Mouse (Mus musculus): ENCODE data around the gene Krt75. TPM values are rescaled to one million over a fixed set of nuclear protein-coding genes. Genes with fewer than 3 reads are reported as not detected.

Krt75 gene
- polyA plus RNA-seq (2015; fragmentation: Nextera tagmentation; extraction: Ambion mirVana) = 0.31 and 0.52 TPM in 2 replicates

- peaks cover 12% of the 10 kb centered on the region for H3K4me1 ChIP-seq
- H3K4me3 ChIP-seq = no peak within 1 kb of the TSS
- H3K27ac ChIP-seq = no peak within 1 kb of the TSS
- no peak within 1 kb of the TSS for H3K9ac ChIP-seq
- no peaks in the 10 kb centered on the region for H3K9me3 ChIP-seq
- 48% methylated on average over 15 of the region's 15 CpGs for WGBS
- H3K4me2 ChIP-seq (replicated peaks) = peak within 1 kb of the TSS; percentile 12; the same call in 1 of the 2 replicates
- no peaks in the 10 kb centered on the region for H3K36me3 ChIP-seq
- 0 out of 2 replicates have a peak, but pooled peaks cover under 1% of the 10 kb centered on the region for H3K27me3 ChIP-seq
- no peak for ATAC-seq (ENCODE audit: low FRiP score, low read depth)
Observed at GRCm38 (mm10) chr15:101573796-101574345, at the start of gene Krt75. TSS of gene Krt75 (minus strand) at chr15:101573904.

- no peak overlapping the region for H3K4me2 ChIP-seq (replicated peaks)
- H3K9me3 ChIP-seq = no peaks in the 10 kb centered on the region; the same call in 1 of the 2 replicates
- no peaks in the 10 kb centered on the region for H3K27me3 ChIP-seq
- WGBS = 72% methylated on average over 6 of the region's 6 CpGs
- H3K27ac ChIP-seq = no peak overlapping the region
- H3K9ac ChIP-seq = no peak overlapping the region
- no peak overlapping the region for H3K4me3 ChIP-seq
- ATAC-seq (ENCODE audit: low FRiP score, low read depth) = no peak
- no peaks in the 10 kb centered on the region for H3K4me1 ChIP-seq
- H3K36me3 ChIP-seq = no peaks in the 10 kb centered on the region
Observed at GRCm38 (mm10) chr15:101599123-101599522, 25.4 kb upstream of the Krt75 start.

GRCm38 (mm10) chr15:101588216-101588615 is 14.5 kb upstream of the Krt75 start:
- Histone ChIP-seq H3K27me3 (no peaks in the 10 kb centered on the region), H3K9ac (no peak overlapping the region), H3K9me3 (no peaks in the 10 kb centered on the region), H3K36me3 (no peaks in the 10 kb centered on the region), H3K4me1 (0 out of 2 replicates have a peak, but pooled peaks cover 2% of the 10 kb centered on the region), H3K27ac (no peak overlapping the region), H3K4me3 (no peak overlapping the region), H3K4me2 (replicated peaks) (no peak overlapping the region)
- ATAC-seq (ENCODE audit: low FRiP score, low read depth) = no peak
- WGBS = 82% methylated on average over 10 of the region's 10 CpGs

GRCm38 (mm10) chr15:101584456-101584855 is 10.8 kb upstream of the Krt75 start:
- WGBS = 52% methylated on average over 2 of the region's 2 CpGs
- H3K36me3 ChIP-seq = no peaks in the 10 kb centered on the region
- no peak for ATAC-seq (ENCODE audit: low FRiP score, low read depth)

GRCm38 (mm10) chr15:101583211-101583965 is 9.7 kb upstream of the Krt75 start:
- H3K9me3 ChIP-seq = no peaks in the 10 kb centered on the region
- WGBS = 74% methylated on average over 8 of the region's 8 CpGs
- no peak overlapping the region for H3K4me3 ChIP-seq
- H3K9ac ChIP-seq = no peak overlapping the region
- H3K27me3 ChIP-seq = no peaks in the 10 kb centered on the region
- 0 out of 2 replicates have a peak, but pooled peaks cover 2% of the 10 kb centered on the region for H3K4me1 ChIP-seq
- no peak for ATAC-seq (ENCODE audit: low FRiP score, low read depth)
- H3K27ac ChIP-seq = no peak overlapping the region
- no peak overlapping the region for H3K4me2 ChIP-seq (replicated peaks)
- H3K36me3 ChIP-seq = no peaks in the 10 kb centered on the region

More at GRCm38 (mm10) chr15:101584456-101584855, 10.8 kb upstream of the Krt75 start:
- Histone ChIP-seq H3K4me2 (replicated peaks) (no peak overlapping the region), H3K9ac (no peak overlapping the region), H3K27me3 (no peaks in the 10 kb centered on the region), H3K4me1 (0 out of 2 replicates have a peak, but pooled peaks cover 2% of the 10 kb centered on the region), H3K4me3 (no peak overlapping the region), H3K9me3 (no peaks in the 10 kb centered on the region), H3K27ac (no peak overlapping the region)

GRCm38 (mm10) chr15:101581701-101582100 is 8.0 kb upstream of the Krt75 start:
- Histone ChIP-seq H3K27ac (no peak overlapping the region), H3K4me1 (0 out of 2 replicates have a peak, but pooled peaks cover 2% of the 10 kb centered on the region), H3K9ac (no peak overlapping the region), H3K9me3 (no peaks in the 10 kb centered on the region), H3K27me3 (no peaks in the 10 kb centered on the region), H3K36me3 (no peaks in the 10 kb centered on the region), H3K4me2 (replicated peaks) (no peak overlapping the region), H3K4me3 (no peak overlapping the region)
- no peak for ATAC-seq (ENCODE audit: low FRiP score, low read depth)
- 69% methylated on average over 3 of the region's 3 CpGs for WGBS

GRCm38 (mm10) chr15:101575506-101575905 is 1.8 kb upstream of the Krt75 start:
- WGBS = 92% methylated on average over 5 of the region's 5 CpGs
- H3K4me1 ChIP-seq = peaks cover 12% of the 10 kb centered on the region
- H3K9me3 ChIP-seq = no peaks in the 10 kb centered on the region
- no peak overlapping the region for H3K4me3 ChIP-seq
- H3K9ac ChIP-seq = no peak overlapping the region
- no peak overlapping the region for H3K27ac ChIP-seq
- no peaks in the 10 kb centered on the region for H3K36me3 ChIP-seq
- no peak overlapping the region for H3K4me2 ChIP-seq (replicated peaks)
- no peaks in the 10 kb centered on the region for H3K27me3 ChIP-seq
- no peak for ATAC-seq (ENCODE audit: low FRiP score, low read depth)

- Histone ChIP-seq H3K4me1 (peaks cover 32% of the 10 kb centered on the region), H3K27me3 (0 out of 2 replicates have a peak, but pooled peaks cover 2% of the 10 kb centered on the region)
- ATAC-seq (ENCODE audit: low FRiP score, low read depth) = no peak
Observed at GRCm38 (mm10) chr15:101567780-101568179, 5.9 kb downstream of the Krt75 start.

GRCm38 (mm10) chr15:101562850-101563249 is 10.9 kb downstream of the Krt75 start, which contains the start of gene Krt90:
TSS of gene Krt90 (minus strand) at chr15:101562950.
- WGBS = 69% methylated on average over 5 of the region's 5 CpGs
- H3K27ac ChIP-seq = no peak within 1 kb of the TSS

More at GRCm38 (mm10) chr15:101567780-101568179, 5.9 kb downstream of the Krt75 start:
- WGBS = 48% methylated on average over 7 of the region's 7 CpGs
- Histone ChIP-seq H3K9ac (no peak overlapping the region), H3K27ac (no peak overlapping the region), H3K36me3 (no peaks in the 10 kb centered on the region), H3K4me2 (replicated peaks) (no peak overlapping the region), H3K4me3 (no peak overlapping the region), H3K9me3 (no peaks in the 10 kb centered on the region)

GRCm38 (mm10) chr15:101558034-101558646 is 15.6 kb downstream of the Krt75 start:
- 13% methylated on average over 7 of the region's 7 CpGs for WGBS
- no peak for ATAC-seq (ENCODE audit: low FRiP score, low read depth)

More at GRCm38 (mm10) chr15:101562850-101563249, 10.9 kb downstream of the Krt75 start, which contains the start of gene Krt90:
- Histone ChIP-seq H3K36me3 (no peaks in the 10 kb centered on the region), H3K4me3 (no peak within 1 kb of the TSS), H3K27me3 (no peaks in the 10 kb centered on the region), H3K9ac (no peak within 1 kb of the TSS), H3K4me1 (peaks cover 41% of the 10 kb centered on the region), H3K9me3 (no peaks in the 10 kb centered on the region), H3K4me2 (replicated peaks) (no peak within 1 kb of the TSS)
- no peak for ATAC-seq (ENCODE audit: low FRiP score, low read depth)

GRCm38 (mm10) chr15:101553169-101553568 is 20.5 kb downstream of the Krt75 start:
- H3K9me3 ChIP-seq = no peaks in the 10 kb centered on the region
- WGBS = 0% methylated on average over 11 of the region's 11 CpGs
- ATAC-seq (ENCODE audit: low FRiP score, low read depth) = peak; percentile 87
- H3K4me3 ChIP-seq = peak overlapping the region; percentile 5; the same call in 1 of the 2 replicates
- peaks cover 12% of the 10 kb centered on the region for H3K4me1 ChIP-seq
- H3K27me3 ChIP-seq = peaks cover 32% of the 10 kb centered on the region
- peak overlapping the region; percentile 46 for H3K4me2 ChIP-seq (replicated peaks)
- no peaks in the 10 kb centered on the region for H3K36me3 ChIP-seq
- no peak overlapping the region; the same call in 1 of the 2 replicates for H3K9ac ChIP-seq
- H3K27ac ChIP-seq = no peak overlapping the region

More at GRCm38 (mm10) chr15:101558034-101558646, 15.6 kb downstream of the Krt75 start:
- Histone ChIP-seq H3K4me2 (replicated peaks) (no peak overlapping the region), H3K9me3 (no peaks in the 10 kb centered on the region), H3K4me1 (peaks cover 11% of the 10 kb centered on the region), H3K4me3 (no peak overlapping the region), H3K36me3 (no peaks in the 10 kb centered on the region), H3K27me3 (peaks cover 11% of the 10 kb centered on the region; the same call in 1 of the 2 replicates), H3K9ac (no peak overlapping the region), H3K27ac (no peak overlapping the region)

- no peak overlapping the region for H3K4me2 ChIP-seq (replicated peaks)
- H3K27ac ChIP-seq = no peak overlapping the region
- WGBS = 76% methylated on average over 8 of the region's 8 CpGs
- peaks cover 32% of the 10 kb centered on the region for H3K27me3 ChIP-seq
- H3K9me3 ChIP-seq = no peaks in the 10 kb centered on the region
- ATAC-seq (ENCODE audit: low FRiP score, low read depth) = no peak
- no peak overlapping the region for H3K4me3 ChIP-seq
- H3K9ac ChIP-seq = no peak overlapping the region
- no peaks in the 10 kb centered on the region for H3K36me3 ChIP-seq
- H3K4me1 ChIP-seq = peaks cover 8% of the 10 kb centered on the region
Observed at GRCm38 (mm10) chr15:101552188-101552587, 21.5 kb downstream of the Krt75 start.
